Mouse (Mus musculus) lung, postnatal 10 days (tissue): ENCODE measurements around the gene Crygn.

Experiments
- DNase-seq: peaks from one replicate; pipeline ENCODE4 v3.0.0; 2021

Gene Crygn

GRCm38 (mm10) chr5:24743956-24744355, 13.9 kb downstream of the Crygn start:
- no peak for DNase-seq

GRCm38 (mm10) chr5:24741172-24741885, 16.5 kb downstream of the Crygn start:
- DNase-seq: no peak

GRCm38 (mm10) chr5:24739141-24739753, 18.6 kb downstream of the Crygn start:
- DNase-seq: peak; percentile 90

- DNase-seq: no peak
Measured at GRCm38 (mm10) chr5:24738517-24738916, 19.3 kb downstream of the Crygn start.

GRCm38 (mm10) chr5:24737595-24737994, 20.2 kb downstream of the Crygn start:
- no peak for DNase-seq

- DNase-seq: no peak
Measured at GRCm38 (mm10) chr5:24733771-24734426, 23.9 kb downstream of the Crygn start.

GRCm38 (mm10) chr5:24733134-24733533, 24.7 kb downstream of the Crygn start:
- DNase-seq: peak; percentile 80

GRCm38 (mm10) chr5:24730986-24731385, 26.8 kb downstream of the Crygn start:
- DNase-seq: peak; percentile 47

- no peak for DNase-seq
Measured at GRCm38 (mm10) chr5:24730488-24730871, 27.3 kb downstream of the Crygn start, which contains the start of gene Wdr86. Gene Wdr86, minus strand, starts transcription at chr5:24730727.

GRCm38 (mm10) chr5:24729797-24730487, 27.9 kb downstream of the Crygn start:
- DNase-seq: no peak

GRCm38 (mm10) chr5:24726901-24727836, 30.6 kb downstream of the Crygn start:
- DNase-seq: peak; percentile 72

- no peak for DNase-seq
Measured at GRCm38 (mm10) chr5:24725897-24726296, 31.9 kb downstream of the Crygn start.

- peak; percentile 66 for DNase-seq
Measured at GRCm38 (mm10) chr5:24724805-24725204, 33.0 kb downstream of the Crygn start.

GRCm38 (mm10) chr5:24724270-24724634, 33.6 kb downstream of the Crygn start:
- no peak for DNase-seq

- peak; percentile 38 for DNase-seq
Measured at GRCm38 (mm10) chr5:24723527-24724269, 34.1 kb downstream of the Crygn start.

GRCm38 (mm10) chr5:24719852-24720251, 38.0 kb downstream of the Crygn start:
- DNase-seq: no peak

- no peak for DNase-seq
Measured at GRCm38 (mm10) chr5:24718076-24718475, 39.7 kb downstream of the Crygn start.

- no peak for DNase-seq
Measured at GRCm38 (mm10) chr5:24713987-24714386, 43.8 kb downstream of the Crygn start.

- peak; percentile 69 for DNase-seq
Measured at GRCm38 (mm10) chr5:24713199-24713598, 44.6 kb downstream of the Crygn start.

- DNase-seq: no peak
Measured at GRCm38 (mm10) chr5:24711615-24712014, 46.2 kb downstream of the Crygn start.

GRCm38 (mm10) chr5:24709962-24710361, 47.8 kb downstream of the Crygn start:
- DNase-seq: peak; percentile 85

GRCm38 (mm10) chr5:24704615-24705014, 53.2 kb downstream of the Crygn start:
- DNase-seq: no peak
